Mouse (Mus musculus) induced T-regulatory cell, adult 2 months (primary cell): ENCODE results near the gene Cdkl3.

ENCODE experiments used
- DNase-seq: peaks from one replicate; pipeline ENCODE4 v3.0.0-alpha.2; 2012; ENCODE audit warnings: low read depth

The Cdkl3 gene

GRCm38 (mm10) chr11:52011541-52011940 lies 7.5 kb downstream of the Cdkl3 start:
- DNase-seq: peak; percentile 38

GRCm38 (mm10) chr11:52018217-52018616 lies 14.2 kb downstream of the Cdkl3 start:
- DNase-seq: no peak

GRCm38 (mm10) chr11:52032356-52032755 lies 28.3 kb downstream of the Cdkl3 start:
- no peak for DNase-seq

GRCm38 (mm10) chr11:52033953-52034352 lies 29.9 kb downstream of the Cdkl3 start:
- DNase-seq: no peak

GRCm38 (mm10) chr11:52035905-52036304 lies 31.9 kb downstream of the Cdkl3 start:
- peak; percentile 50 for DNase-seq

- no peak for DNase-seq
Measured at GRCm38 (mm10) chr11:52037659-52038058, 33.6 kb downstream of the Cdkl3 start.

- DNase-seq: peak; percentile 39
Measured at GRCm38 (mm10) chr11:52043224-52043623, 39.2 kb downstream of the Cdkl3 start.

- DNase-seq: no peak
Measured at GRCm38 (mm10) chr11:52044156-52044555, 40.1 kb downstream of the Cdkl3 start.

- peak; percentile 86 for DNase-seq
Measured at GRCm38 (mm10) chr11:52046446-52047165, 42.6 kb downstream of the Cdkl3 start.

- DNase-seq: no peak
Measured at GRCm38 (mm10) chr11:52053371-52053770, 49.4 kb downstream of the Cdkl3 start.

GRCm38 (mm10) chr11:52054728-52055127 lies 50.7 kb downstream of the Cdkl3 start:
- no peak for DNase-seq

GRCm38 (mm10) chr11:52056198-52056597 lies 52.2 kb downstream of the Cdkl3 start:
- no peak for DNase-seq

- no peak for DNase-seq
Measured at GRCm38 (mm10) chr11:52059001-52059400, 55.0 kb downstream of the Cdkl3 start.

- DNase-seq: no peak
Measured at GRCm38 (mm10) chr11:52060315-52060714, 56.3 kb downstream of the Cdkl3 start.

- DNase-seq: no peak
Measured at GRCm38 (mm10) chr11:52062406-52062805, 58.4 kb downstream of the Cdkl3 start.

- peak; percentile 64 for DNase-seq
Measured at GRCm38 (mm10) chr11:52064398-52064797, 60.4 kb downstream of the Cdkl3 start.

GRCm38 (mm10) chr11:52065841-52066240 lies 61.8 kb downstream of the Cdkl3 start:
- DNase-seq: peak; percentile 64

- DNase-seq: no peak
Measured at GRCm38 (mm10) chr11:52071768-52072167, 67.7 kb downstream of the Cdkl3 start.

- DNase-seq: no peak
Measured at GRCm38 (mm10) chr11:52073528-52074170, 69.6 kb downstream of the Cdkl3 start.

GRCm38 (mm10) chr11:52074626-52075470 lies 70.8 kb downstream of the Cdkl3 start:
- peak; percentile 65 for DNase-seq

GRCm38 (mm10) chr11:52075794-52076633 lies 72.0 kb downstream of the Cdkl3 start:
- DNase-seq: peak; percentile 93
